ENCODE assay signal across 8 mouse cellular contexts in genomic region chr9:44379862-44380261, GRCm38 (mm10). TPM values are rescaled to one million over a fixed set of nuclear protein-coding genes. Genes with fewer than 3 reads are reported as not detected.
DNase-seq lines count a peak whose midpoint lies in the region; ATAC-seq lines count a peak whose summit lies in the region.

No protein-coding gene starts in this region.

- H3K4me1 ChIP-seq in lung, embryonic 15.5 days: peaks cover 21% of the 10 kb centered on the region
- peaks cover 27% of the 10 kb centered on the region for H3K4me1 ChIP-seq in hindbrain, embryonic 10.5 days (replicated peaks)
- H3K4me1 ChIP-seq in midbrain, embryonic 11.5 days (ENCODE audit: control insufficient read depth, insufficient read depth, low read length): peaks cover 12% of the 10 kb centered on the region

- H3K9ac ChIP-seq in lung, embryonic 15.5 days: peak overlapping the region; percentile 92
- peak overlapping the region; percentile 94 for H3K9ac ChIP-seq in midbrain, embryonic 11.5 days (ENCODE audit: low read length)

- peak overlapping the region; percentile 90 for H3K4me2 ChIP-seq in lung, embryonic 15.5 days
- H3K4me2 ChIP-seq in midbrain, embryonic 11.5 days: peak overlapping the region; percentile 93

- peaks cover 40% of the 10 kb centered on the region for H3K36me3 ChIP-seq in lung, embryonic 15.5 days
- H3K36me3 ChIP-seq in hindbrain, embryonic 10.5 days: peaks cover 45% of the 10 kb centered on the region
- H3K36me3 ChIP-seq in midbrain, embryonic 11.5 days (ENCODE audit: control insufficient read depth, insufficient read depth, low read length): peaks cover 13% of the 10 kb centered on the region; the same call in 1 of the 2 replicates

- no peaks in the 10 kb centered on the region for H3K9me3 ChIP-seq in lung, embryonic 15.5 days
- no peaks in the 10 kb centered on the region for H3K9me3 ChIP-seq in hindbrain, embryonic 10.5 days
- H3K9me3 ChIP-seq in midbrain, embryonic 11.5 days (ENCODE audit: control insufficient read depth, low read length): no peaks in the 10 kb centered on the region

- ATAC-seq in lung, embryonic 15.5 days (ENCODE audit: borderline replicate concordance, extremely low read depth, low FRiP score, low TSS enrichment): peak; percentile 31; the same call in 1 of the 2 replicates
- ATAC-seq in midbrain, embryonic 11.5 days (ENCODE audit: low FRiP score): peak; percentile 43; the same call in 1 of the 2 replicates

- H3K27me3 ChIP-seq in lung, embryonic 15.5 days: no peaks in the 10 kb centered on the region
- no peaks in the 10 kb centered on the region for H3K27me3 ChIP-seq in hindbrain, embryonic 10.5 days (ENCODE audit: insufficient read depth, poor library complexity, severe bottlenecking)
- no peaks in the 10 kb centered on the region for H3K27me3 ChIP-seq in midbrain, embryonic 11.5 days (ENCODE audit: control insufficient read depth, insufficient read depth, low read length)

- 4% methylated on average over 15 of the region's 15 CpGs for WGBS in lung, embryonic 15.5 days
- WGBS in hindbrain, embryonic 10.5 days: 10% methylated on average over 15 of the region's 15 CpGs
- WGBS in midbrain, embryonic 11.5 days: 18% methylated on average over 15 of the region's 15 CpGs

- no peak for DNase-seq in lung, adult 18-20 months
- DNase-seq in cerebellum, postnatal 10 days: peak; percentile 53 to 54
- no peak for DNase-seq in hindbrain, embryonic 10.5 days (ENCODE audit: low spot score)
- DNase-seq in midbrain, embryonic 11.5 days (ENCODE audit: low spot score, missing footprints): no peak
- DNase-seq in natural killer cell, adult 2 months (ENCODE audit: low spot score in 2 of 2): no peak
- DNase-seq in B cell, adult 2 months: no peak
- DNase-seq in frontal cortex, postnatal 14 days (ENCODE audit: low spot score in 2 of 2): no peak

- H3K27ac ChIP-seq in lung, embryonic 15.5 days: peak overlapping the region; percentile 76
- H3K27ac ChIP-seq in hindbrain, embryonic 10.5 days: peak overlapping the region; percentile 95
- H3K27ac ChIP-seq in midbrain, embryonic 11.5 days (ENCODE audit: low read depth, low read length): peak overlapping the region; percentile 63; the same call in 1 of the 2 replicates

- H3K4me3 ChIP-seq in lung, embryonic 15.5 days: peak overlapping the region; percentile 78
- peak overlapping the region; percentile 79 for H3K4me3 ChIP-seq in hindbrain, embryonic 10.5 days
- peak overlapping the region; percentile 89 for H3K4me3 ChIP-seq in midbrain, embryonic 11.5 days (ENCODE audit: low read depth, low read length)

RNA-seq across cellular contexts. Expression of gene Hyou1, which starts 0.6 kb away (rescaled TPM):
- polyA plus RNA-seq in lung, embryonic 15.5 days (2015; fragmentation: Nextera tagmentation; extraction: Ambion mirVana): 34.6 and 35.7 TPM in 2 replicates
- 35.8 and 39.4 TPM in 2 replicates for polyA plus RNA-seq in hindbrain, embryonic 10.5 days (2016; fragmentation: Nextera tagmentation; extraction: Ambion mirVana)
- polyA plus RNA-seq in midbrain, embryonic 11.5 days (2014; fragmentation: Nextera tagmentation; extraction: Ambion mirVana): 28.1 and 30.1 TPM in 2 replicates

RNA-seq across cellular contexts. Expression of gene Slc37a4, which starts 16.8 kb away (rescaled TPM):
- polyA plus RNA-seq in lung, embryonic 15.5 days (2015; fragmentation: Nextera tagmentation; extraction: Ambion mirVana): 20.5 and 21.3 TPM in 2 replicates
- polyA plus RNA-seq in hindbrain, embryonic 10.5 days (2016; fragmentation: Nextera tagmentation; extraction: Ambion mirVana): 20.8 and 28.9 TPM in 2 replicates
- polyA plus RNA-seq in midbrain, embryonic 11.5 days (2014; fragmentation: Nextera tagmentation; extraction: Ambion mirVana): 20.8 and 21.1 TPM in 2 replicates

RNA-seq across cellular contexts. Expression of gene Vps11, which starts 18.4 kb away (rescaled TPM):
- polyA plus RNA-seq in lung, embryonic 15.5 days (2015; fragmentation: Nextera tagmentation; extraction: Ambion mirVana): 27.9 and 29.8 TPM in 2 replicates
- polyA plus RNA-seq in hindbrain, embryonic 10.5 days (2016; fragmentation: Nextera tagmentation; extraction: Ambion mirVana): 30.9 and 34.8 TPM in 2 replicates
- polyA plus RNA-seq in midbrain, embryonic 11.5 days (2014; fragmentation: Nextera tagmentation; extraction: Ambion mirVana): 32.0 and 32.4 TPM in 2 replicates

RNA-seq across cellular contexts. Expression of gene Rps25, which starts 27.1 kb away (rescaled TPM):
- 1,635 and 1,709 TPM in 2 replicates for polyA plus RNA-seq in lung, embryonic 15.5 days (2015; fragmentation: Nextera tagmentation; extraction: Ambion mirVana)
- 1,836 and 2,161 TPM in 2 replicates for polyA plus RNA-seq in hindbrain, embryonic 10.5 days (2016; fragmentation: Nextera tagmentation; extraction: Ambion mirVana)
- 1,710 and 1,826 TPM in 2 replicates for polyA plus RNA-seq in midbrain, embryonic 11.5 days (2014; fragmentation: Nextera tagmentation; extraction: Ambion mirVana)

RNA-seq across cellular contexts. Expression of gene Trappc4, which starts 27.5 kb away (rescaled TPM):
- polyA plus RNA-seq in lung, embryonic 15.5 days (2015; fragmentation: Nextera tagmentation; extraction: Ambion mirVana): 131 and 133 TPM in 2 replicates
- polyA plus RNA-seq in hindbrain, embryonic 10.5 days (2016; fragmentation: Nextera tagmentation; extraction: Ambion mirVana): 213 and 282 TPM in 2 replicates
- polyA plus RNA-seq in midbrain, embryonic 11.5 days (2014; fragmentation: Nextera tagmentation; extraction: Ambion mirVana): 225 and 239 TPM in 2 replicates

Comparison
In these comparisons a context has a peak if more than half of its experiments do, and no peak if none do; other contexts are left out.
1. DNase-seq: peak in cerebellum, postnatal 10 days (2 of 2); none in lung, adult 18-20 months (0 of 2), hindbrain, embryonic 10.5 days (single experiment), midbrain, embryonic 11.5 days (single experiment), natural killer cell, adult 2 months (0 of 2), B cell, adult 2 months (0 of 2) and frontal cortex, postnatal 14 days (0 of 2).
2. Peak in every context shown above with its lines, with median percentiles within 50 percentile points of each other: H3K27ac ChIP-seq and H3K4me3 ChIP-seq.